Mouse (Mus musculus) C2C12 (cell line): ENCODE measurements at regions not wholly inside any gene's neighbourhood (a gene's known extent, or its start where the extent isn't known, plus 50 kb on each side); places are given as distances from the start of the nearest gene placed in this dataset.

Experiments used
- H3K27me3 ChIP-seq: one replicate; pipeline ENCODE4 v1.6.1; 2011; ENCODE audit not compliant: control insufficient read depth, insufficient read depth, insufficient read length
- H3K36me3 ChIP-seq: one replicate; pipeline ENCODE4 v1.6.1; 2011; ENCODE audit not compliant: control insufficient read depth, insufficient read depth
- H3K4me3 ChIP-seq: one replicate; pipeline ENCODE4 v1.5.1; 2011; ENCODE audit warnings: mild to moderate bottlenecking, control low read depth; ENCODE audit not compliant: poor library complexity, insufficient read depth, severe bottlenecking
- H3K79me2 ChIP-seq: one replicate; pipeline ENCODE4 v1.6.1; 2011; ENCODE audit not compliant: control insufficient read depth, insufficient read depth
- H3K79me3 ChIP-seq: one replicate; pipeline ENCODE4 v1.6.1; 2011; ENCODE audit warnings: low read depth, control low read depth
- H3ac ChIP-seq: one replicate; pipeline ENCODE3; 2011; ENCODE audit warnings: low read depth; ENCODE audit not compliant: control insufficient read depth, insufficient read length
- CEBPB ChIP-seq: IDR thresholded peaks from one replicate; pipeline ENCODE4 v1.6.1; 2011; ENCODE audit warnings: low read depth, mild to moderate bottlenecking, control low read depth, moderate library complexity
- CTCF ChIP-seq: IDR thresholded peaks from one replicate; pipeline ENCODE4 v1.5.1; 2011; ENCODE audit not compliant: control insufficient read depth, insufficient read depth, insufficient read length
- FOSL1 ChIP-seq: IDR thresholded peaks from one replicate; pipeline ENCODE4 v1.8.0; 2011; ENCODE audit warnings: mild to moderate bottlenecking, low read length; ENCODE audit not compliant: poor library complexity, insufficient read depth, severe bottlenecking
- MAX ChIP-seq: IDR thresholded peaks from one replicate; pipeline ENCODE4 v1.6.1; 2011; ENCODE audit warnings: mild to moderate bottlenecking, control low read depth
- MYOD1 ChIP-seq: IDR thresholded peaks from one replicate; pipeline ENCODE4 v1.6.1; 2011; ENCODE audit warnings: low read depth; ENCODE audit not compliant: control insufficient read depth, insufficient read length
- MYOG ChIP-seq: IDR thresholded peaks from one replicate; pipeline ENCODE4 v1.6.1; 2011; ENCODE audit not compliant: control insufficient read depth, insufficient read length; ENCODE audit errors: extremely low read depth
- USF1 ChIP-seq: IDR thresholded peaks from one replicate; pipeline ENCODE4 v1.6.1; 2011; ENCODE audit warnings: low read depth, mild to moderate bottlenecking, control low read depth, moderate library complexity

- TF ChIP-seq MYOG (no peak), CEBPB (no peak), FOSL1 (no peak), MYOD1 (no peak), CTCF (no peak), MAX (no peak), USF1 (no peak)
- H3K36me3 ChIP-seq = no peaks in the 10 kb centered on the region
- no peaks in the 10 kb centered on the region for H3K79me3 ChIP-seq
- no peak overlapping the region for H3K4me3 ChIP-seq
- no peaks in the 10 kb centered on the region for H3K79me2 ChIP-seq
- H3K27me3 ChIP-seq = no peaks in the 10 kb centered on the region
- no peak overlapping the region for H3ac ChIP-seq
These were observed 143.9 kb upstream of the Adgrl2 start for GRCm38 (mm10) chr3:149134028-149134938.

- Histone ChIP-seq H3K27me3 (no peaks in the 10 kb centered on the region), H3K79me3 (no peaks in the 10 kb centered on the region), H3ac (no peak overlapping the region), H3K4me3 (no peak overlapping the region), H3K36me3 (no peaks in the 10 kb centered on the region), H3K79me2 (no peaks in the 10 kb centered on the region)
- TF ChIP-seq USF1 = no peak
- no peak for TF ChIP-seq CEBPB
- no peak for TF ChIP-seq CTCF
- no peak for TF ChIP-seq MAX
- no peak for TF ChIP-seq MYOD1
- no peak for TF ChIP-seq FOSL1
- no peak for TF ChIP-seq MYOG
These were observed 128.5 kb upstream of the Adgrl2 start for GRCm38 (mm10) chr3:149118806-149119205.

GRCm38 (mm10) chr3:149117684-149118056 lies 127.3 kb upstream of the Adgrl2 start:
- TF ChIP-seq CEBPB (no peak), MYOG (no peak), MYOD1 (no peak), FOSL1 (no peak), MAX (no peak), CTCF (no peak), USF1 (no peak)
- H3K36me3 ChIP-seq = no peaks in the 10 kb centered on the region
- H3K4me3 ChIP-seq = no peak overlapping the region
- H3K79me3 ChIP-seq = no peaks in the 10 kb centered on the region
- no peak overlapping the region for H3ac ChIP-seq
- no peaks in the 10 kb centered on the region for H3K79me2 ChIP-seq
- no peaks in the 10 kb centered on the region for H3K27me3 ChIP-seq

- Histone ChIP-seq H3K79me3 (no peaks in the 10 kb centered on the region), H3K79me2 (no peaks in the 10 kb centered on the region), H3ac (no peak overlapping the region), H3K36me3 (no peaks in the 10 kb centered on the region), H3K4me3 (no peak overlapping the region), H3K27me3 (no peaks in the 10 kb centered on the region)
- no peak for TF ChIP-seq CEBPB
- no peak for TF ChIP-seq MYOG
- no peak for TF ChIP-seq MYOD1
- TF ChIP-seq USF1 = no peak
- TF ChIP-seq CTCF = no peak
These were observed 126.8 kb upstream of the Adgrl2 start for GRCm38 (mm10) chr3:149117018-149117683.

GRCm38 (mm10) chr3:149116604-149117003 lies 126.2 kb upstream of the Adgrl2 start:
- Histone ChIP-seq H3K79me2 (no peaks in the 10 kb centered on the region), H3K27me3 (no peaks in the 10 kb centered on the region), H3K4me3 (no peak overlapping the region), H3ac (no peak overlapping the region), H3K79me3 (no peaks in the 10 kb centered on the region), H3K36me3 (no peaks in the 10 kb centered on the region)
- TF ChIP-seq MAX (no peak), MYOD1 (no peak), FOSL1 (no peak), CEBPB (no peak), USF1 (no peak), MYOG (no peak), CTCF (no peak)
